Mouse (Mus musculus) heart, postnatal 0 days (tissue): ENCODE measurements at regions not wholly inside any gene's neighbourhood (a gene's known extent, or its start where the extent isn't known, plus 50 kb on each side); places are given as distances from the start of the nearest gene placed in this dataset.

Experiments used
- CTCF ChIP-seq: IDR thresholded peaks from 2 replicates; pipeline ENCODE4 v1.5.1; 2016; ENCODE audit warnings: antibody characterized with exemption, control low read depth, low read depth
- EP300 ChIP-seq: IDR thresholded peaks from 2 replicates; pipeline ENCODE4 v1.6.1; 2016; ENCODE audit warnings: antibody characterized with exemption, low read depth

- no peak for TF ChIP-seq CTCF
- no peak for TF ChIP-seq EP300
These were observed 90.7 kb downstream of the Barhl2 start for GRCm38 (mm10) chr5:106367312-106367711.
